Mouse (Mus musculus) G1E (cell line): Measurements from ENCODE around the gene Igsf21.

Experiments
- CTCF ChIP-seq: IDR thresholded peaks from 2 replicates; pipeline ENCODE4 v1.5.1; 2012; ENCODE audit warnings: low read depth, low read length, inconsistent platforms, mixed read lengths
- GATA1 ChIP-seq: IDR thresholded peaks from 2 replicates; pipeline ENCODE4 v1.6.1; 2012; ENCODE audit warnings: borderline replicate concordance, low read length, inconsistent platforms, mixed read lengths
- GATA2 ChIP-seq: IDR thresholded peaks from 2 replicates; pipeline ENCODE4 v1.6.1; 2012; ENCODE audit warnings: low read depth, low read length, inconsistent platforms, borderline replicate concordance
- POLR2AphosphoS5 ChIP-seq: IDR thresholded peaks from 2 replicates; pipeline ENCODE4 v1.6.1; 2012; ENCODE audit warnings: low read depth, low read length, inconsistent platforms; ENCODE audit not compliant: insufficient replicate concordance
- TAL1 ChIP-seq: conservative IDR thresholded peaks from 2 replicates; pipeline ENCODE4 v1.6.1; 2012; ENCODE audit warnings: low read depth, low read length, inconsistent platforms, mixed read lengths

DNA sequence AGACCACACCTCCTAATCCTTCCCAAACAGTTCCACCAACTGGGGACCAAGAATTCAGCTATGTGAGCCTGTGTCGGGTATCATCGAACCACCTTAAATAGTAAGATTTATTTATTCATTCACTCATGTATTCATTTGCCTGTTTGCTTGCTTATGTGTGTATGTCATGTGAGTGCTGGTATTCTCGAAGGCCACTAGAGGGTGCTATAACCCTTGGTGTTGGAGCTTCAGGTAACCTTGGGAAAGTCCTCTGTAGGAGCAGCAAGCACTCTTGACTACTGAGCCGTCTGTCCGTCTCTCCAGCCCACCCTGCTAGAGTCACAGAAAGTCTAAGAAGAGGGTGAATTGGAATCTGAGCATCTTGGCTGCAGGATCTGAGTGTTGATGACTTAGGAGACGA is 103.4 kb downstream of the Igsf21 start:
- no peak for TF ChIP-seq CTCF
- TF ChIP-seq POLR2AphosphoS5 = no peak
- TF ChIP-seq TAL1 = no peak
- TF ChIP-seq GATA1 = no peak
- TF ChIP-seq GATA2 = no peak
